Mouse (Mus musculus) activated CD4-positive, CD25-positive, alpha-beta regulatory T cell, adult 4 months (primary cell): ENCODE measurements at regions not wholly inside any gene's neighbourhood (a gene's known extent, or its start where the extent isn't known, plus 50 kb on each side); places are given as distances from the start of the nearest gene placed in this dataset.
"Not testable (repeated sequence)": the region's sequence is repeated elsewhere in the genome, so short reads cannot be mapped to it uniquely, and the experiment has no call there.

Source experiments
- ATAC-seq: one replicate; pipeline ENCODE4 v1.8.0; 2017

DNA sequence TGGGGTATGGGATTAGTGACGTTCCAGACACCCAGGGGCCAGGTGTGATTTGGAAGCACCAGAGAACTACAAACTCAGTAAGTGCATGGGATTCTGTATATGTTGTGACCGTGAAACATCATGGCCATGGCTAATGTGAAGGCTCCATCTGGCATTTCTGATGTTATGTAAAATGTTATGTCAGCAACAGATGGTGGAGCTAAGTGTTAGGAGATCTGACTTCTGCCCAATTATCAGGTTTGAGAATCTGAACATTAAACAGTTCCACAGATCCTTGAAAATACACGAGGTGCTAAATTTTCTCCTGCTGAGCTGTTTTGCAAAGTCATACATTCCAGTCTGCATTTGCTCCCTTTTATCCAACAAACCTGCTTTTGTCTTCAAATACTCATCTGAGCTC, 223.6 kb upstream of the Egfl6 start:
- ATAC-seq = no peak

- no peak for ATAC-seq
Measured at GRCm38 (mm10) chrX:166808207-166808606, 222.7 kb upstream of the Egfl6 start.

DNA sequence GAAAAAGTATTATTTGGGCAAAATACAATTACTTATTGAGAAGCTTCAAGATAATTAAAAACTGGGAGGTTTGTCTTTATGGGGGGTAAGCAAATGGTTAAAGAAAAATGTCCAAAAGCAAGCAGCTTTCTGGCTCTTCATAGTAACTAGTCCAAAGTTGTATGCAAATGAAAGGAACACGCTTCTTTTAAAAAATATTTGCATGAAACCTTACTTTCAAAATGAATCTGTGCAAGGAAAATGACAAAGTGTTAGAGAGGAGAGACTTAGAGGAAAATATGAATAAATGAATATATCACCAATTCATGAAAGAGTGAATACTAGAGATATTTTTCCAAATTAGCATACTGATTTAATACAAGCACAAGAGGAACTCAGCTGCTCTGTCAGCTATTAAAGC, 220.4 kb upstream of the Egfl6 start:
- ATAC-seq = no peak

DNA sequence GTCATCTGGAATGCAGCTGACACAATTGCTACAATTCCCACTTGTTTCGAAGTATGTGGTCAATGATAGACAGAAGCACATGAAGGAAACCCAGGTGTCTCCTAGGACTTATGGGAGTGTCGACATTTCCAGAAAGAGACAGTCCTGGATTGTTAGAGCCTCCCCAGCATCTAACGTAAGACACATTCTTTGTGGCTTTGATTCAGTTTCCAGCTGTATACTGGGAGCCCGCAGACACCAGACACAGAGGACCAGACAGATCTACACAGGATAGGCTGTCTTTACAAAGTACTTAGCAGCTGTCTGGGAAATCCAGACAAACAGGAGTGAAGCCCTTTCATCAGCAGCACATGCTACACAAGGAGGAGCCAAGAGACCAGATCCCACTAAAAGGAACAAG, 220.0 kb upstream of the Egfl6 start:
- no peak for ATAC-seq

- no peak for ATAC-seq
Measured at GRCm38 (mm10) chrX:166803246-166803645, 217.7 kb upstream of the Egfl6 start.

DNA sequence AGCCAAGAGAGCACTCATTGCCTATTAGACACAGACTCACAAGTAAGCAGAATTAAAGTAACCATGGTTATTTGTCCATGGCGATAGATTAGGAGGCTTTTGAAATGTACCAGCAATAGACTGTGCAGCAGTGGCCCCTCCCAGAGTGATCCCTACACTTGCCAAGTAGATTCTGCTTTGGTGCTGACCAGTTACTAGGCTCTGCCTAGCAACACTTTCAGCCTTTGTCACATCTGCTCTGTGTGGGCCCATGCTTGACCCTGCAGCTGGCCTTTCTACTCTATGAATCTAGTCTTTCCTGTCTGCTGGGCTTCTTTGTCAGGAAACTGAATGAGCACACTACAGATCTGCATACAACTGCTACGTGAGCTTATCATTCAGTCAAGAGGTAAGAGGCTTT, 215.5 kb upstream of the Egfl6 start:
- no peak for ATAC-seq

- ATAC-seq = no peak
Measured at GRCm38 (mm10) chrX:166795651-166796050, 210.1 kb upstream of the Egfl6 start.

GRCm38 (mm10) chrX:166789031-166789430, 203.5 kb upstream of the Egfl6 start:
- ATAC-seq = no peak

- not testable (repeated sequence) for ATAC-seq
Measured at GRCm38 (mm10) chrX:166787137-166787536, 201.6 kb upstream of the Egfl6 start.

DNA sequence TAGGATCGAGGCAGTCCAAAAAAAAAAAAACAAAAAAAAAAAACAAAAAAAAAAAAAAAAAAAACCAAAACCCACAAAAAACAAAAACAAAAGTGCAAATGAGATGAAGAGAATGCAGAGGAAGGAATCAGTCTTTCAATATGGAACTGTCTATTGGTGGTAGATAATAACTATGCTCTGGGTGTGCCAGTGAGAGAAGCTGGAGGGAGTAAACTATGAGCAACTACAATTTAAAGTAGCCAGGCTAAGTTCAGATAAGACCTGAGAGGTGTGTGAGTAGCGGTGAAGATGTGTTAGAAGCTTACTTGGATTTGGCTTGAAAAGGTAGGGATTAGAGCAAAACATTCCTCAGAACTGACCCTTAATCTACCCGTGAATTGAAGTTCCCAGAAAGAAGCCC, 200.1 kb upstream of the Egfl6 start:
- no peak for ATAC-seq

DNA sequence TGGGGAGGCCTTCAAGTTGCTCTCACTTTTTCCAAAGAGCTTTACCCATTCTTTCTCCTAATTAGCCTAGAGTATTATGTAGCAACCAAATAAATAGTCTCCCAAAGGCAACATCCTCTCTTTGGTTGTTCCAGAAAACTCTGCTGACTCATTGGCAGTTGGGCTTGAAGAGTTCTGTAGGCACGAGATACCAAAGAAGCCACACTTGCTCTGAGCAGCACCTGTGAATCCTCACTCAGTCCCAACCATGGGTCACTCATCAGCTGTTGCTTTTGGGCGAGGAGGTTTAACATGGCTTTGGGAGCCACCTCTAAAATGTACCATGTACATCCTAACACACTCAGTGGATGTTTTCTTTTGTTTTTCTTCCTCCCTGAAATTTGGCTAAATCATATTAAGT, 197.9 kb upstream of the Egfl6 start:
- ATAC-seq = no peak

GRCm38 (mm10) chrX:166779334-166780092, 194.0 kb upstream of the Egfl6 start:
- no peak for ATAC-seq

DNA sequence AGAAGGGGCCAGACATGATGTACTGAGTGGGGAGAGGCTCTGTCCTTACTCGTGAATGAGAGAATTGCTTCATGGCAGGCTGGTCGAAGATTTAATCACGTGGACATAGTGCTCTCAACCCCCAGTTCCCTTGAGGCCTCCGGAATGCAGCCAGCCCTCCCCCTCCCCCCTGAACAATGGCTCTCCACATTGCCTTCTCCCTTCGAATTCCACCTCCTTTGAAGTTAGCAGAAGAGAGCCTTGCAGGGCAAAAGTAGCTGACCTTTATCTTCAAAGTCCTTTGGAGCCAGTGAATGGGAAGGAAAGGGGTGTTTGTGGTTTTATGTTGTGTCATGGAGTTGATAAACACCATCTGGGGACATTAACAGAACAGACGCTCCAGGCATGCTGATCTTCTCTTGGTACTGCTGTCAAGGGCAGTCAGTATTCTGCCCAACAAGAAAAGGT, 187.9 kb upstream of the Egfl6 start:
- ATAC-seq = no peak

- no peak for ATAC-seq
Measured at GRCm38 (mm10) chrX:166766991-166767390, 181.5 kb upstream of the Egfl6 start.

GRCm38 (mm10) chrX:166765647-166766046, 180.1 kb upstream of the Egfl6 start:
- ATAC-seq = no peak

DNA sequence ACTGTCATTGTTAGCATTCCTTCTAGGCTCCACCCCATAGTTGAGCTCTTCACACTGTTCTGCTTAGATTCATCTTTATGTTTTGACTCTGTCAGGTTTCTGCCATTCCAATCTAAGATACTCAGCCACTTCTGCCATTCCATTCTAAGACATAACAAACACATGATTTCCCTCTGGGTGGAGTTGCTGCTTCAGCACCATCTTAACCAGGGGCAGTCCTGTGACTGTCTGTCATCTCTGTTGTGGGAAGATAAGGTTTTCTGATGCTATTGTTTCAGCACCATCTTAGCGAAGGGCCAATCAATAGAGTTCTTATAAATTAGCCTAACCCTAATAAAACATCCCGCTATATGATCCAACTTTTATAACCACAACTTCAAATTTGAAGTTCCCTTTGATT, 176.6 kb upstream of the Egfl6 start:
- no peak for ATAC-seq

DNA sequence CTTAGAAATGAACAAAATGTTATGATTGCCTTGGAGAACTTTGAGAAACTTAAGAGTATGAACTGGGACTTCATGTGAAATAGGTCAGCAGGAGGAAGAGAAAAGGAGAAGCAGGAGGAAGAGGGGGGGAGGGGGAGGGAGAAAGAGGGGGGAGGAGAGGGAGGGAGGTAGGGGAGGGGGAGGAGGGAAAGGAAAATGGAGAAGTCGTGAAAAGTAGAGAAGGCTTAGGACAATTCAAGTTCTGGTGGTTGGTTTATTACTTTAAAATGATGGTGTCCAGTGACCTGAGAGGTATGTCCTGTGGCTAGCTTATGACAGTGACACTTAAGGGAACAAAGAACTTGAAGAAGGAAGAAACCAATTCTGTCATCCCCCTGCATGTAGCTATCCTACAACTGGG, 171.6 kb upstream of the Egfl6 start:
- ATAC-seq = no peak

GRCm38 (mm10) chrX:166754967-166755654, 169.6 kb upstream of the Egfl6 start:
- ATAC-seq = no peak

DNA sequence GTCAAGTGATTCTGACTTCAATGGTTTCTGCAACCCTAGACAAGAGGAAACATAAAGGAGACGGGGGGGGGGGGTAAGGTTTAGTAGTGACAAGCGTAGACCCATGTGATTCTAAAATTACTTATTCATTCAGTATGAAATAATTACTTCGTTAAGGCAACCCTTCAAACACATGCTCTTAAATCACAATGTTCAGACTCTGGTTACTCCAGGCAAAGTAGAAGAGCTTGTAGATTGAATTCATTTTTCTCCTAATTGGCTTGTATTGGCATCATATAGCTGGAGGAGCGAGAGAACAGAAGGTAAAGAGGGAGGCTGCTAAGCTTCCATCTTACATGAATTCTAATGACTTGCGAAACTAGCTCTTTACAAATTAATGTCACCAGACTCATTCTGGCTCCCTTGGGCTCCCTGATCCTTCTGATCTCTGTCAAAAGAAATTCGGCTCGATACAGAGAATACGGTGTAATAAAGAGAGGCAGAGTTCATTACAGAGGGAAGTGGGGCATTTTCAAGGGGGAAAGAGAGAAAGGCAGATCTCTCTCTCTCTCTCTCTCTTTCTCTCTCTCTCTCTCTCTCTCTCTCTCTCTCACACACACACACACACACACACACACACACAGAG, 163.6 kb upstream of the Egfl6 start:
- no peak for ATAC-seq

DNA sequence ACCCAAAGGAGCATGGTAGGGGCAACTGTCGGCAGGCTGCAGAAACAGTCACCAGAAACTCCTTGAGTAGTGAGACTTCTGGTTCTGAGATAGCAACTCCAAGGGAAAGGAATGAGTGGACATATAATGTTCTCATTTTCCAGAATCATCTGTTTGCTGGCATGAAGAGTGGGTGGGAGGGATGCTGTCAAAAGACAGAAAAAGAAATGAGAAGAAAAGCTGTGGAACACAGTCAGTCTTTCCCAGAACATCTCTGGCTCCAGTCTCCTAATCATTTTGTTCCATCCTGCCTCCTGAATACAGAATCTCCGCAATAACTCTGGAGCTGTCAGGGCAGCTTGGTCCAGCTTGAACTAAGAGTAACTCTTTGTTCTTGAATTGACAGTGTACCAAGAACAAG, 145.8 kb upstream of the Egfl6 start:
- no peak for ATAC-seq

- no peak for ATAC-seq
Measured at GRCm38 (mm10) chrX:166728622-166728928, 143.1 kb upstream of the Egfl6 start.

DNA sequence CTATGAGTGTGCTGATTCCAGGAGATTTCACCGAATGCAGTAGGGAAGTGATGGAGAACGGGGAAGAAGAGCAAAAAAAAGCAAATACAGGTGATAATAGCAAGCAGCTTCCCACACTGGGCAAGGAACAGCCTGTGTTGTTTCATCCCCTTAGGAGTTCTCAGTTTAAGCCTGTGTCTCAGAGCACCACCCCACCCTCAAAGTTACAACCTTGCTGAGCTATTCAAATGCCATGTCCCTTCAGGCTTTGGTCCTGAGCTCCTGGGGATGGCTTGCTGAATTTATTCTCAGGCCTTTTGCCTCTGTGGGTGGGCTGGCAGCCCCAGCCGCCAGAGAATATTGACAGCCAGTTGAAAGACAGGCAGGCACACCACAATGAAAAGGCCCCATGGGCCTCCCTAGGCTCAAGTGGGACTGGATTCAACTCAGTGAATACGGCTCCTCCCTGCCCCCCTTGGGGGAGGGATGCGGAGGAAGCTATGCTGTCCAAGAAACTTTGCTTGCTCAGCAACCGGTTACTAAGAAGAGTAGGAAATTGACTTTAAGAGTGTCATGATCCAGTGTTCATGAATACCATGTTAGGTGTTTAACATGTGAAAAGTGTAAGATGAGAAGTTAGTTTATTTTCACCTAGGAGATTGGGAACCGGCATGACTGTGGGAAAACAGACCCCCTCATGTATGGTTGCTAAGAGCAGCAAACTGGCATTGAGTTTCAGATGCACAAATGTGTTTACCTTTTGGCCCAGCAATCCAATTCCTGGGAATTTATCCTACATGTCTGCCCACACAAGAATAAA, 142.5 kb upstream of the Egfl6 start:
- ATAC-seq = no peak

DNA sequence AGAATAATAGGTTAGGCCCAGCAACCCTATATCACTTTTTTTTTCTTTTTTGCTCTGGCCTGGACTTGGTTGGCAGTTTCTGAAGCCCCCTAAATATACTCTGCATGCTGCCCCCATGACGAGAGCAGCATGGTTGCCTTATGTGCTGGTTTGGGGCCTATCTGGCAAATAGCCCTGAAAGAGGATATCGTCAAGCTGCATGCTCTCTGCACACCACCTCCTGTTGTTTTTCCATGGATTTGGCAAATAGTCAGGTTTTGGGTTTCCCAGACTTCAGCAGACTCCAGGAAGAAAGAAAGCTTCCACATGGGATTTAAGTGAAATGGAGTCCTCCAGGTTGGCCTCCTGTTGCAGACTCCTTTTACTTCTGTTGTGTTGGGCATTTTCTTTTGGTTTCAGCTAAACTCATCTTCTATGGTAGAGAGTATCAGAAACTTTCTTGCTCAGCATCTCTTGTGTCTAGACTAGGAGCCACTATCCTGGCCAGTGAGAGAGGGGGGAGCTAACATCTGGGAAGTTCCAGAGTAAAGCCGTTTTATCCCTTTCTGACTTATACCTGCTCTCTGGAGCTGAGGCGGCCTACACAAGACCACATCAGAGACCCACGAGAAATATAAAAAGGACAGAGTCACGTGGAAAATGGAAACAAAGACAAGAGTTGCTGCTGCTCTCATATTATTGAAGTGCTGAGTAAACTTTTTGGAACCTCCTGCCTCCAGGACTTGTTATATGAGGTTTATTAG, 140.4 kb upstream of the Egfl6 start:
- no peak for ATAC-seq
